Mouse (Mus musculus) heart, postnatal 4 days (tissue): ENCODE data around the gene Zfyve19. TPM values are rescaled to one million over a fixed set of nuclear protein-coding genes. Genes with fewer than 3 reads are reported as not detected.

Source experiments
- DNase-seq: peaks from one replicate; pipeline ENCODE4 v3.0.0; 2021
- total RNA-seq, 2 experiments: library from RNA; stranded (reverse); gene quantifications; 2 replicates each; pipeline ENCODE4 v1.2.3; 2021

Zfyve19 gene
- total RNA-seq = 10 to 100 TPM; 18.8 to 22.3 TPM

GRCm38 (mm10) chr2:119208344-119209175, at the start of gene Zfyve19, which contains the start of gene Dnajc17:
Gene Zfyve19 (plus strand): TSS chr2:119208617.
Gene Dnajc17 (minus strand): TSS chr2:119208795.
- DNase-seq = peak; percentile 96

- peak; percentile 51 for DNase-seq
Observed at GRCm38 (mm10) chr2:119161247-119161646, 47.2 kb upstream of the Zfyve19 start.

- no peak for DNase-seq
Observed at GRCm38 (mm10) chr2:119163135-119163534, 45.3 kb upstream of the Zfyve19 start.

- no peak for DNase-seq
Observed at GRCm38 (mm10) chr2:119163999-119164398, 44.4 kb upstream of the Zfyve19 start.

GRCm38 (mm10) chr2:119165401-119165800, 43.0 kb upstream of the Zfyve19 start:
- no peak for DNase-seq

GRCm38 (mm10) chr2:119166901-119167865, 41.2 kb upstream of the Zfyve19 start, which contains the start of gene Gchfr:
Gene Gchfr (plus strand): TSS chr2:119167773.
- peak; percentile 71 for DNase-seq

- no peak for DNase-seq
Observed at GRCm38 (mm10) chr2:119167866-119168256, 40.6 kb upstream of the Zfyve19 start.

- no peak for DNase-seq
Observed at GRCm38 (mm10) chr2:119170282-119170681, 38.1 kb upstream of the Zfyve19 start.

GRCm38 (mm10) chr2:119171574-119171973, 36.8 kb upstream of the Zfyve19 start:
- peak; percentile 43 for DNase-seq

- DNase-seq = no peak
Observed at GRCm38 (mm10) chr2:119172446-119172845, 36.0 kb upstream of the Zfyve19 start.

- DNase-seq = peak; percentile 89
Observed at GRCm38 (mm10) chr2:119172862-119173576, 35.4 kb upstream of the Zfyve19 start.

- DNase-seq = no peak
Observed at GRCm38 (mm10) chr2:119173991-119174651, 34.3 kb upstream of the Zfyve19 start, which contains the start of gene Gm14137. Gene Gm14137 (plus strand): TSS chr2:119174509.

GRCm38 (mm10) chr2:119174866-119175265, 33.6 kb upstream of the Zfyve19 start:
- no peak for DNase-seq

- no peak for DNase-seq
Observed at GRCm38 (mm10) chr2:119175614-119176013, 32.8 kb upstream of the Zfyve19 start.

GRCm38 (mm10) chr2:119176761-119177160, 31.7 kb upstream of the Zfyve19 start:
- DNase-seq = no peak

GRCm38 (mm10) chr2:119177384-119177939, 31.0 kb upstream of the Zfyve19 start:
- no peak for DNase-seq

GRCm38 (mm10) chr2:119182914-119183313, 25.5 kb upstream of the Zfyve19 start:
- DNase-seq = no peak

GRCm38 (mm10) chr2:119189029-119189710, 19.2 kb upstream of the Zfyve19 start:
- DNase-seq = peak; percentile 93

- DNase-seq = no peak
Observed at GRCm38 (mm10) chr2:119190969-119191368, 17.4 kb upstream of the Zfyve19 start.

- DNase-seq = peak; percentile 42
Observed at GRCm38 (mm10) chr2:119194140-119194539, 14.3 kb upstream of the Zfyve19 start.
